1 mouse cellular context compared by ENCODE assay signal in the genomic region with DNA sequence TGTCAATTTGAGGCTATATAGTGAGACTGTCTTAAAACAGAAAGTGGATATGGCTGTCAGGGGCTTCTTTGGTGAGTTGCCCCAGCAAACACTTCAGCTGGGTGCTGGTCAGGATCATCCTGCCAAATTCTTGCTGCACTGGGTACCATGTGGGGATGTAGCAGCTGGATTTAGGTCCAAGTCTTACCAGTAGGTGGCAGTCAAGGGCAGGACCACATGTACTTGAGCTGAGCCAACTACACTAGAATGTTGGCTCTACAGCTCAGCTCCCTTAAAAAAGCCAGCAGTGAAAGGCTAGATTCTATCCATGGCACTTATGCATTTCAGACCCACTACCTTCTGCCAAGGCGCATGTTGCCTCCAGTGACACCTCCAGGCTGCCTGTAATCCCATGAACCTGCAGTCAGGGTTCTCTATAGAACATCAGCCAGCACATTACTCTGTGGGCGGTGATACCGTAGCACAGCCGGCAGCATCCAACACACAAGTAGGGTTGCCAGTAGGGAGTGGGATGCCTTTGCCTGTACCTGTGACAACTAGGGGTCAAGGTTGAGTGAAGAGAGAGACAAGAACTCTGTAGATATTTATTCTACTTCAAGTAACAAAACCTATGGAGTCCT.
TF ChIP-seq lines count a peak whose summit lies in the region.

No protein-coding gene starts in this region.

TF ChIP-seq in MEL, 35 proteins besides CTCF, POLR2A, EP300 and RAD21 (continued from another document):
- TF ChIP-seq MAFK (IDR thresholded peaks at IDR 0.05; ENCODE audit: borderline replicate concordance, low read depth, low read length) (no peak), MEF2A (IDR thresholded peaks at IDR 0.05; ENCODE audit: extremely low read depth, insufficient replicate concordance, low read depth, low read length, poor library complexity, severe bottlenecking) (0 out of 2 replicates have a peak, but pooled peaks have one; percentile 14), GABPA (IDR thresholded peaks at IDR 0.05; ENCODE audit: low read depth, low read length) (no peak), BHLHE40 (IDR thresholded peaks at IDR 0.05; ENCODE audit: borderline replicate concordance, low read depth, low read length) (no peak), POLR2AphosphoS5 (IDR thresholded peaks at IDR 0.05; ENCODE audit: borderline replicate concordance, low read depth, low read length) (no peak), CHD1 (IDR thresholded peaks at IDR 0.05; ENCODE audit: low read depth, low read length) (no peak), USF1 (IDR thresholded peaks at IDR 0.05; ENCODE audit: low read depth, low read length) (0 out of 2 replicates have a peak, but pooled peaks have one; percentile 25), NRF1 (IDR thresholded peaks at IDR 0.05; ENCODE audit: insufficient read depth, low read depth, low read length, poor library complexity, severe bottlenecking) (no peak), MYC (IDR thresholded peaks at IDR 0.05; ENCODE audit: low read depth, low read length) (peak; percentile 92), UBTF (IDR thresholded peaks at IDR 0.05; ENCODE audit: borderline replicate concordance, insufficient read depth, low read depth, low read length) (no peak), JUND (IDR thresholded peaks at IDR 0.05; ENCODE audit: low read depth, low read length) (no peak), TCF12 (IDR thresholded peaks at IDR 0.05; ENCODE audit: low read depth, low read length) (no peak)
